Mouse (Mus musculus) liver, embryonic 14.5 days (tissue): ENCODE data around the gene Zfp385b.

Experiments
- CTCF ChIP-seq: IDR thresholded peaks from 2 replicates; pipeline ENCODE4 v1.5.1; 2016; ENCODE audit warnings: antibody characterized with exemption, low read depth, control low read depth
- EP300 ChIP-seq: IDR thresholded peaks from 2 replicates; pipeline ENCODE4 v1.6.1; 2016; ENCODE audit warnings: antibody characterized with exemption, low read depth

GRCm38 (mm10) chr2:77790295-77790694, 29.1 kb downstream of the Zfp385b start:
- TF ChIP-seq CTCF, result no peak
- TF ChIP-seq EP300, result no peak
